Mouse (Mus musculus) embryonic facial prominence, embryonic 13.5 days (tissue): ENCODE data around the gene Arhgef3. TPM values are rescaled to one million over a fixed set of nuclear protein-coding genes. Genes with fewer than 3 reads are reported as not detected.

Source experiments
- ATAC-seq: fragments of 200-750 bp; cut with Nextera tagmentation; 2 replicates; pipeline ENCODE4 v1.8.0; 2017; ENCODE audit warnings: low read depth; ENCODE audit not compliant: insufficient number of reproducible peaks, insufficient read depth, low FRiP score, low TSS enrichment
- H3K27ac ChIP-seq: fragments of 300-500 bp; sonication (generic); 2 replicates; pipeline ENCODE4 v1.5.1; 2015; ENCODE audit warnings: moderate library complexity, mild to moderate bottlenecking, inconsistent platforms
- H3K27me3 ChIP-seq: fragments of 300-500 bp; sonication (generic); 2 replicates; pipeline ENCODE4 v1.6.1; 2015; ENCODE audit warnings: mild to moderate bottlenecking, inconsistent platforms
- H3K36me3 ChIP-seq: fragments of 300-500 bp; sonication (generic); 2 replicates; pipeline ENCODE4 v1.6.1; 2015; ENCODE audit warnings: mild to moderate bottlenecking, inconsistent platforms
- H3K4me1 ChIP-seq: fragments of 300-500 bp; sonication (generic); 2 replicates; pipeline ENCODE4 v1.6.1; 2015; ENCODE audit warnings: inconsistent platforms
- H3K4me2 ChIP-seq: fragments of 300-500 bp; sonication (generic); 2 replicates; pipeline ENCODE4 v1.6.1; 2015; ENCODE audit warnings: moderate library complexity, mild to moderate bottlenecking, inconsistent platforms
- H3K4me3 ChIP-seq: fragments of 300-500 bp; sonication (generic); 2 replicates; pipeline ENCODE4 v1.5.1; 2015; ENCODE audit warnings: mild to moderate bottlenecking, inconsistent platforms
- H3K9ac ChIP-seq: fragments of 300-500 bp; sonication (generic); 2 replicates; pipeline ENCODE4 v1.6.1; 2015; ENCODE audit warnings: mild to moderate bottlenecking, inconsistent platforms
- H3K9me3 ChIP-seq: fragments of 300-500 bp; sonication (generic); 2 replicates; pipeline ENCODE4 v1.6.1; 2016; ENCODE audit warnings: inconsistent platforms
- WGBS: fragments of 180-500 bp; shearing (Covaris S2); methylation state at CpG from one replicate; pipeline ENCODE4 v1.1.7; 2015; ENCODE audit warnings: mixed read lengths; 5-methylcytosine and 5-hydroxymethylcytosine counted together
- polyA plus RNA-seq: library from polyadenylated mRNA; unstranded; fragments of >200 nt; fragmentation: Nextera tagmentation; extraction: Ambion mirVana; gene quantifications from 2 replicates; pipeline ENCODE4 v1.2.1, GENCODE M21; 2015

Gene Arhgef3
- polyA plus RNA-seq, 1 experiment from 2014 or later, result 12.8 TPM

GRCm38 (mm10) chr14:27273169-27273568 lies 158.5 kb downstream of the Arhgef3 start:
- Histone ChIP-seq H3K4me3 (no peak overlapping the region), H3K9me3 (no peaks in the 10 kb centered on the region), H3K4me2 (no peak overlapping the region), H3K27ac (no peak overlapping the region), H3K27me3 (no peaks in the 10 kb centered on the region), H3K4me1 (peaks cover 11% of the 10 kb centered on the region), H3K36me3 (no peaks in the 10 kb centered on the region), H3K9ac (no peak overlapping the region)
- ATAC-seq, result no peak

GRCm38 (mm10) chr14:27277259-27277658 lies 162.6 kb downstream of the Arhgef3 start:
- Histone ChIP-seq H3K9me3 (no peaks in the 10 kb centered on the region), H3K4me3 (no peak overlapping the region), H3K27ac (no peak overlapping the region), H3K36me3 (no peaks in the 10 kb centered on the region), H3K4me1 (peaks cover 11% of the 10 kb centered on the region), H3K4me2 (no peak overlapping the region), H3K9ac (no peak overlapping the region), H3K27me3 (no peaks in the 10 kb centered on the region)
- WGBS, result 70% methylated on average over 3 of the region's 3 CpGs
- ATAC-seq, result no peak

GRCm38 (mm10) chr14:27280201-27280890 lies 165.6 kb downstream of the Arhgef3 start:
- Histone ChIP-seq H3K4me3 (no peak overlapping the region), H3K4me2 (no peak overlapping the region), H3K4me1 (peaks cover 15% of the 10 kb centered on the region), H3K27me3 (no peaks in the 10 kb centered on the region), H3K27ac (no peak overlapping the region), H3K9me3 (no peaks in the 10 kb centered on the region), H3K36me3 (no peaks in the 10 kb centered on the region), H3K9ac (no peak overlapping the region)
- 88% methylated on average over 8 of the region's 8 CpGs for WGBS
- no peak for ATAC-seq

- Histone ChIP-seq H3K9ac (no peak overlapping the region), H3K4me1 (peaks cover 12% of the 10 kb centered on the region)
- ATAC-seq, result no peak
Measured at GRCm38 (mm10) chr14:27283956-27284355, 169.3 kb downstream of the Arhgef3 start.

GRCm38 (mm10) chr14:27286202-27286601 lies 171.5 kb downstream of the Arhgef3 start:
- Histone ChIP-seq H3K4me2 (no peak overlapping the region), H3K4me3 (no peak overlapping the region), H3K4me1 (peaks cover 11% of the 10 kb centered on the region), H3K9me3 (no peaks in the 10 kb centered on the region), H3K27ac (no peak overlapping the region), H3K27me3 (no peaks in the 10 kb centered on the region), H3K36me3 (no peaks in the 10 kb centered on the region), H3K9ac (no peak overlapping the region)
- WGBS, result 44% methylated on average over 4 of the region's 4 CpGs
- no peak for ATAC-seq

More at GRCm38 (mm10) chr14:27283956-27284355, 169.3 kb downstream of the Arhgef3 start:
- Histone ChIP-seq H3K9me3 (no peaks in the 10 kb centered on the region), H3K27me3 (no peaks in the 10 kb centered on the region), H3K27ac (no peak overlapping the region), H3K4me3 (no peak overlapping the region), H3K4me2 (no peak overlapping the region), H3K36me3 (no peaks in the 10 kb centered on the region)

GRCm38 (mm10) chr14:27289053-27289452 lies 174.4 kb downstream of the Arhgef3 start:
- Histone ChIP-seq H3K36me3 (no peaks in the 10 kb centered on the region), H3K27ac (no peak overlapping the region), H3K4me3 (no peak overlapping the region), H3K4me1 (no peaks in the 10 kb centered on the region), H3K4me2 (no peak overlapping the region), H3K27me3 (no peaks in the 10 kb centered on the region), H3K9me3 (no peaks in the 10 kb centered on the region), H3K9ac (no peak overlapping the region)
- WGBS, result 68% methylated on average over 5 of the region's 5 CpGs
- no peak for ATAC-seq

- Histone ChIP-seq H3K9me3 (no peaks in the 10 kb centered on the region), H3K4me2 (no peak overlapping the region), H3K36me3 (no peaks in the 10 kb centered on the region), H3K27me3 (no peaks in the 10 kb centered on the region), H3K27ac (no peak overlapping the region), H3K4me3 (no peak overlapping the region), H3K9ac (no peak overlapping the region), H3K4me1 (no peaks in the 10 kb centered on the region; the same call in 1 of the 2 replicates)
- ATAC-seq, result no peak
- 83% methylated on average over 6 of the region's 6 CpGs for WGBS
Measured at GRCm38 (mm10) chr14:27292101-27292500, 177.4 kb downstream of the Arhgef3 start.

- WGBS, result 84% methylated on average over 7 of the region's 7 CpGs
- ATAC-seq, result no peak
- no peak overlapping the region for H3K4me2 ChIP-seq
Measured at GRCm38 (mm10) chr14:27295821-27296220, 181.1 kb downstream of the Arhgef3 start.

GRCm38 (mm10) chr14:27296987-27297386 lies 182.3 kb downstream of the Arhgef3 start:
- 89% methylated on average over 5 of the region's 5 CpGs for WGBS
- Histone ChIP-seq H3K27me3 (no peaks in the 10 kb centered on the region), H3K4me3 (no peak overlapping the region), H3K9ac (no peak overlapping the region), H3K4me2 (no peak overlapping the region), H3K36me3 (no peaks in the 10 kb centered on the region), H3K9me3 (no peaks in the 10 kb centered on the region), H3K27ac (no peak overlapping the region), H3K4me1 (no peaks in the 10 kb centered on the region; the same call in 1 of the 2 replicates)
- ATAC-seq, result no peak

More at GRCm38 (mm10) chr14:27295821-27296220, 181.1 kb downstream of the Arhgef3 start:
- no peak overlapping the region for H3K4me3 ChIP-seq
- no peaks in the 10 kb centered on the region; the same call in 1 of the 2 replicates for H3K4me1 ChIP-seq
- no peak overlapping the region for H3K9ac ChIP-seq
- H3K36me3 ChIP-seq, result no peaks in the 10 kb centered on the region
- H3K9me3 ChIP-seq, result no peaks in the 10 kb centered on the region
- no peak overlapping the region for H3K27ac ChIP-seq
- no peaks in the 10 kb centered on the region for H3K27me3 ChIP-seq

GRCm38 (mm10) chr14:27298875-27299274 lies 184.2 kb downstream of the Arhgef3 start:
- no peak overlapping the region for H3K27ac ChIP-seq
- H3K27me3 ChIP-seq, result no peaks in the 10 kb centered on the region
- no peak for ATAC-seq
- H3K9me3 ChIP-seq, result no peaks in the 10 kb centered on the region
- no peak overlapping the region for H3K4me2 ChIP-seq
- H3K36me3 ChIP-seq, result no peaks in the 10 kb centered on the region
- 80% methylated on average over 2 of the region's 2 CpGs for WGBS
- H3K4me1 ChIP-seq, result no peaks in the 10 kb centered on the region; the same call in 1 of the 2 replicates
- no peak overlapping the region for H3K4me3 ChIP-seq
- H3K9ac ChIP-seq, result no peak overlapping the region

- Histone ChIP-seq H3K27me3 (no peaks in the 10 kb centered on the region), H3K36me3 (no peaks in the 10 kb centered on the region), H3K27ac (no peak overlapping the region), H3K4me2 (no peak overlapping the region), H3K9me3 (no peaks in the 10 kb centered on the region), H3K4me1 (no peaks in the 10 kb centered on the region; the same call in 1 of the 2 replicates), H3K9ac (no peak overlapping the region), H3K4me3 (no peak overlapping the region)
- ATAC-seq, result no peak
- WGBS, result 75% methylated on average over 4 of the region's 4 CpGs
Measured at GRCm38 (mm10) chr14:27299705-27300104, 185.0 kb downstream of the Arhgef3 start.

- H3K4me3 ChIP-seq, result no peak overlapping the region
- H3K27ac ChIP-seq, result no peak overlapping the region
- H3K36me3 ChIP-seq, result no peaks in the 10 kb centered on the region
- H3K27me3 ChIP-seq, result no peaks in the 10 kb centered on the region
- H3K4me1 ChIP-seq, result no peaks in the 10 kb centered on the region
- H3K9ac ChIP-seq, result no peak overlapping the region
- ATAC-seq, result no peak
- H3K4me2 ChIP-seq, result no peak overlapping the region
- 65% methylated on average over 5 of the region's 5 CpGs for WGBS
- no peaks in the 10 kb centered on the region for H3K9me3 ChIP-seq
Measured at GRCm38 (mm10) chr14:27301768-27302499, 187.2 kb downstream of the Arhgef3 start.
